Mouse (Mus musculus) hindbrain, embryonic 14.5 days (tissue): ENCODE data around the gene Hmcn1. TPM values are rescaled to one million over a fixed set of nuclear protein-coding genes. Genes with fewer than 3 reads are reported as not detected.
A peak's percentile ranks its signal among the peaks of the same experiment; 100 is the strongest.

Source experiments
- ATAC-seq: fragments of 200-750 bp; cut with Nextera tagmentation; 2 replicates; pipeline ENCODE4 v1.8.0; 2017; ENCODE audit warnings: moderate number of reproducible peaks, mild to moderate bottlenecking, moderate TSS enrichment, moderate library complexity; ENCODE audit not compliant: low FRiP score
- DNase-seq: peaks from one replicate; pipeline ENCODE4 v3.0.0-alpha.2; 2015; ENCODE audit warnings: low spot score
- H3K27ac ChIP-seq: fragments of 300-500 bp; sonication (generic); 2 replicates; pipeline ENCODE4 v1.5.1; 2014; ENCODE audit warnings: mild to moderate bottlenecking, moderate library complexity
- H3K27me3 ChIP-seq: fragments of 300-500 bp; sonication (generic); 2 replicates; pipeline ENCODE4 v1.6.1; 2014; ENCODE audit warnings: mild to moderate bottlenecking, low read length, mixed read lengths; ENCODE audit not compliant: control insufficient read depth, insufficient read depth
- H3K36me3 ChIP-seq: fragments of 300-500 bp; sonication (generic); replicated peaks from 2 replicates; pipeline ENCODE4 v1.6.1; 2014; ENCODE audit not compliant: control insufficient read depth, insufficient read depth
- H3K4me1 ChIP-seq: fragments of 300-500 bp; sonication (generic); replicated peaks from 2 replicates; pipeline ENCODE4 v1.6.1; 2014; ENCODE audit warnings: antibody characterized with exemption, low read length, mixed read lengths; ENCODE audit not compliant: control insufficient read depth, insufficient read depth
- H3K4me2 ChIP-seq: fragments of 300-500 bp; sonication (generic); replicated peaks from 2 replicates; pipeline ENCODE4 v1.6.1; 2014; ENCODE audit warnings: mild to moderate bottlenecking, moderate library complexity
- H3K4me3 ChIP-seq: fragments of 300-500 bp; sonication (generic); replicated peaks from 2 replicates; pipeline ENCODE4 v1.5.1; 2014; ENCODE audit warnings: mild to moderate bottlenecking, low read length
- H3K9ac ChIP-seq: fragments of 300-500 bp; sonication (generic); 2 replicates; pipeline ENCODE4 v1.6.1; 2014
- H3K9me3 ChIP-seq: fragments of 300-500 bp; sonication (generic); 2 replicates; pipeline ENCODE4 v1.6.1; 2016; ENCODE audit warnings: low read length; ENCODE audit not compliant: control insufficient read depth
- WGBS: fragments of 180-500 bp; shearing (Covaris S2); extraction: QIAGEN DNeasy Blood & Tissue Kit; methylation state at CpG from one replicate; pipeline ENCODE4 v1.1.7; 2014; 5-methylcytosine and 5-hydroxymethylcytosine counted together
- polyA plus RNA-seq: library from polyadenylated mRNA; unstranded; fragments of >200 nt; fragmentation: Nextera tagmentation; extraction: Ambion mirVana; gene quantifications from 2 replicates; pipeline ENCODE4 v1.2.1, GENCODE M21; 2014

Gene Hmcn1
- polyA plus RNA-seq, 1 experiment from 2014 or later: 2.2 TPM

DNA sequence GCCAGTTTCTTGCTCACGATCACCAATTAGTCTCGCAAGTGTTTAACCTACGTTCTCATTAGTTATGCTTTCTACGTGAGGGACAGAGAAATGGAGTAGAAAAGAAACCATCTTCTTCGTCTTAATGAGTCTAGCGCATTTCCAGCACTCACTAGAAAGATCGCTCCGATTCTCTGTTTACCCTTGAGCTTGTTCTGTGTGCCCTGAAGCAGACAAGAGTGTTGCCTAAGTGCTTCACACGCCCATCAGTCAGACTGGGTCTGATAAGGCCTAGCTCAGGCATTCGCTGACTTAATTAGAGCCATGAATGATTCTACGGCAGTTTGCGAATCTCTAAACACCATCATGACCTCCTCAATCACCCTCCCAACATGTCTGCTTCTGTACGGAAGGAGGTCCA is 7.5 kb upstream of the Hmcn1 start:
- no peak overlapping the region for H3K27ac ChIP-seq
- WGBS: 69% methylated on average over 13 of the region's 13 CpGs
- peaks cover 5% of the 10 kb centered on the region; the same call in 1 of the 2 replicates for H3K9me3 ChIP-seq
- no peak overlapping the region for H3K4me3 ChIP-seq
- no peak overlapping the region for H3K9ac ChIP-seq
- no peaks in the 10 kb centered on the region for H3K4me1 ChIP-seq
- ATAC-seq: no peak
- DNase-seq: no peak
- H3K36me3 ChIP-seq: no peaks in the 10 kb centered on the region
- H3K4me2 ChIP-seq: no peak overlapping the region
- no peaks in the 10 kb centered on the region for H3K27me3 ChIP-seq

GRCm38 (mm10) chr1:150994612-150995011 is 1.4 kb upstream of the Hmcn1 start:
- H3K9me3 ChIP-seq: peaks cover 5% of the 10 kb centered on the region; the same call in 1 of the 2 replicates
- H3K36me3 ChIP-seq: no peaks in the 10 kb centered on the region
- H3K9ac ChIP-seq: no peak overlapping the region
- H3K27ac ChIP-seq: no peak overlapping the region
- 85% methylated on average over 2 of the region's 2 CpGs for WGBS
- H3K27me3 ChIP-seq: peaks cover 10% of the 10 kb centered on the region; the same call in 1 of the 2 replicates
- ATAC-seq (no peak), DNase-seq (no peak)
- no peak overlapping the region for H3K4me3 ChIP-seq
- H3K4me1 ChIP-seq: peaks cover 22% of the 10 kb centered on the region
- H3K4me2 ChIP-seq: no peak overlapping the region

GRCm38 (mm10) chr1:150992711-150993161 is 499 bp downstream of the Hmcn1 start:
- WGBS: 4% methylated on average over 6 of the region's 6 CpGs
- ATAC-seq (no peak; the same call in 1 of the 2 replicates), DNase-seq (no peak)
- H3K36me3 ChIP-seq: no peaks in the 10 kb centered on the region
- no peak overlapping the region for H3K27ac ChIP-seq
- H3K27me3 ChIP-seq: peaks cover 10% of the 10 kb centered on the region; the same call in 1 of the 2 replicates
- peaks cover 5% of the 10 kb centered on the region; the same call in 1 of the 2 replicates for H3K9me3 ChIP-seq
- peak overlapping the region; percentile 83 for H3K4me2 ChIP-seq
- H3K4me3 ChIP-seq: peak overlapping the region; percentile 39
- H3K4me1 ChIP-seq: peaks cover 22% of the 10 kb centered on the region
- peak overlapping the region; percentile 41; the same call in 1 of the 2 replicates for H3K9ac ChIP-seq

DNA sequence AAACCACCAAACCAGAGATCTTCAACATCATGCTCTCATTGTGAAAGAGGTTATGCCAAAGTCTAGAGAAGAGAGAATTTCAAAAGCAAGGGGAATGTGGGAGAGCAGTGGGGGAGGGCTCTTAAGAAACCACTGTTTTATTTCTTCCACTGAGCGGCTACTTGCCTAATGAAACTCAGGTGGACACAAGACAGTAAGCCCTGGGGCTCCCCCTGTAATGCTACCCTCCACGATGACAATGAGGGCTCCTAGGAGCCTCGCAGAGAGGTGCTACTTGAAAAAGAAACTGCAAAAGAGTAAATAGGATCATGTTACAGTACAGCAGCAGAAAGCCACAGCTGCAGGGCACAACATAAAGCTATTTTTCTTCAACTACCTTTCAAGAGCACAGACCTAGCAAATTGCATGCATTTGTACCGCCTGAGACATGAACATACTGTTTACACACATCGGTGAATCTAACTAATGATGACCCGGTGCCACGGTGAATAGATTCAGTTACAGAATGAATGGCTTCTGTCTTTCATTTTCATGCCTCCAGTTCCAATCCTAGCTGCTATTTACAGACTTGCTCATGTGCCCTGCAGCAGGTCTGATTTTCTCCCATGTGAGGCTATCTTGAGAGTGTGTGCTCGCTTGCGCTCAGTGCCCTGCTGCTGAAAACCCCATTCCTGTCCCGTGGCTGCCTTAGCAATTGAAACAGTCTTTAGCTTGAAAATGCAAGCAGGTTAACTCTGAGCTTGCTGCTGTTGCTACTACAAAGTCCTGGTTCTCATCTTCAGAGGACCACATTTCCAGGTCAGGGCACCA is 1.3 kb downstream of the Hmcn1 start:
- Histone ChIP-seq H3K27me3 (peaks cover 10% of the 10 kb centered on the region; the same call in 1 of the 2 replicates), H3K4me1 (peaks cover 22% of the 10 kb centered on the region), H3K9me3 (peaks cover 5% of the 10 kb centered on the region; the same call in 1 of the 2 replicates), H3K4me3 (peak overlapping the region; percentile 39; the same call in 1 of the 2 replicates), H3K36me3 (no peaks in the 10 kb centered on the region), H3K9ac (0 out of 2 replicates have a peak overlapping the region, but pooled peaks have one; percentile 13), H3K4me2 (peak overlapping the region; percentile 83), H3K27ac (no peak overlapping the region)
- peak; percentile 34 for DNase-seq
- peak; percentile 42; the same call in 1 of the 2 replicates for ATAC-seq
- 5% methylated on average over 10 of the region's 10 CpGs for WGBS

- Histone ChIP-seq H3K27me3 (no peaks in the 10 kb centered on the region), H3K36me3 (no peaks in the 10 kb centered on the region), H3K4me2 (no peak overlapping the region), H3K9me3 (no peaks in the 10 kb centered on the region), H3K4me3 (no peak overlapping the region), H3K27ac (no peak overlapping the region), H3K4me1 (no peaks in the 10 kb centered on the region), H3K9ac (no peak overlapping the region)
- WGBS: 59% methylated on average over 4 of the region's 4 CpGs
- no peak for ATAC-seq
- no peak for DNase-seq
These were observed 8.3 kb downstream of the Hmcn1 start for GRCm38 (mm10) chr1:150984888-150985287.

DNA sequence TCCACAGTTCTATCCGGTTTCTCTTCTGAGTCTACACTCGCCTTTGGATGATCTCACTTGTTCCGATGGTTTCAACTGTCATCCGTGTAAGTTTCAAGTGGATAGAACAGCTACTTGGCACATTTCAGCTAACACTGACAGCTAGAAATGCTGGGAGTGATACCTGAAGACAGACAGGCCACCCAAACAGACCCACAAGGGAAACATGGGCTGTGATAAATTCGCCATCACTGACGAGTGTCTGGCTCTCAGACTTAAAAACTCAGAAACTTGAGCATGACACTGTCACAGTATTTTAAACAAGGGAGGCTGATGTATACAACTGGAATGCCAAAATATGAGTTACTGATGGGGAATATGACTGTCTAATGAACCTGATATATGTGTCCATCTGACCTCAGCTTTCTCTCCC is 9.1 kb downstream of the Hmcn1 start:
- DNase-seq: no peak
- H3K4me2 ChIP-seq: no peak overlapping the region

DNA sequence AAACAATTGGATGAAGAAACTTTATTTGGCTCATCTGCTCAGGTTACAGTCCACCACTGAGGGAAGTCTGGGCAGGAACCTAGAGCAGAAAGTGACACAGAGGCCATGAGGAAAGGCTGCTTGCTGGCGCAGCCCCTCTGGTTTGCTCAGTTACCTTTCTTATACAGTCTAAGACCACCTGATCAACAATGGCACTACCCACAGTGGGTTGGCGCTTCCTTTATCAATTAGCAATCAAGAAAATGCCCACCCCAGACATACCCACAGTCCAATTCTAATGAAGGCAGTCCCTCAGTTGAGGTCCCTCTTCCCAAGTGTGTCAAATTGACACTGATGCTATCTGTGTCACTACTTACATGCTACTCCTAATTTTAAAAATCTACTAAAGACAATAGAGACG is 14.6 kb downstream of the Hmcn1 start:
- Histone ChIP-seq H3K9ac (no peak overlapping the region), H3K4me1 (peaks cover 4% of the 10 kb centered on the region; the same call in 1 of the 2 replicates), H3K27me3 (no peaks in the 10 kb centered on the region), H3K4me2 (no peak overlapping the region), H3K9me3 (no peaks in the 10 kb centered on the region), H3K36me3 (no peaks in the 10 kb centered on the region), H3K4me3 (no peak overlapping the region), H3K27ac (no peak overlapping the region)
- WGBS: 93% methylated on average over 3 of the region's 3 CpGs
- no peak for DNase-seq
- ATAC-seq: no peak

More for the DNA sequence above, 9.1 kb downstream of the Hmcn1 start:
- Histone ChIP-seq H3K9me3 (no peaks in the 10 kb centered on the region), H3K4me1 (no peaks in the 10 kb centered on the region), H3K27ac (no peak overlapping the region), H3K36me3 (no peaks in the 10 kb centered on the region), H3K9ac (no peak overlapping the region), H3K4me3 (no peak overlapping the region), H3K27me3 (no peaks in the 10 kb centered on the region)
- WGBS: 86% methylated on average over 6 of the region's 6 CpGs
- no peak for ATAC-seq

GRCm38 (mm10) chr1:150976263-150976662 is 17.0 kb downstream of the Hmcn1 start:
- no peaks in the 10 kb centered on the region for H3K9me3 ChIP-seq
- no peak overlapping the region for H3K27ac ChIP-seq
- no peak overlapping the region for H3K4me3 ChIP-seq
- no peak overlapping the region for H3K4me2 ChIP-seq
- DNase-seq: no peak
- H3K9ac ChIP-seq: no peak overlapping the region
- no peaks in the 10 kb centered on the region for H3K27me3 ChIP-seq
- no peak for ATAC-seq
- 37% methylated on average over 2 of the region's 2 CpGs for WGBS
- peaks cover 4% of the 10 kb centered on the region; the same call in 1 of the 2 replicates for H3K4me1 ChIP-seq
- H3K36me3 ChIP-seq: no peaks in the 10 kb centered on the region

- Histone ChIP-seq H3K9me3 (no peaks in the 10 kb centered on the region), H3K4me1 (no peaks in the 10 kb centered on the region), H3K27me3 (no peaks in the 10 kb centered on the region), H3K9ac (no peak overlapping the region), H3K4me3 (no peak overlapping the region), H3K36me3 (no peaks in the 10 kb centered on the region), H3K4me2 (no peak overlapping the region), H3K27ac (no peak overlapping the region)
- no peak; the same call in 1 of the 2 replicates for ATAC-seq
- 53% methylated on average over 5 of the region's 5 CpGs for WGBS
- DNase-seq: no peak
These were observed 33.7 kb downstream of the Hmcn1 start for GRCm38 (mm10) chr1:150959486-150960074.
